Mouse (Mus musculus) left cerebral cortex, adult 8-10 months (tissue): ENCODE measurements around the gene Rbm26. TPM values are rescaled to one million over a fixed set of nuclear protein-coding genes. Genes with fewer than 3 reads are reported as not detected.

ENCODE experiments used
- DNase-seq, 2 experiments: peaks; one replicate each; pipeline ENCODE4 v3.0.0; 2022; ENCODE audit warnings: low spot score in 2 of 2
- total RNA-seq, 4 experiments: library from RNA; stranded (reverse); gene quantifications; 2 replicates each; pipeline ENCODE4 v1.2.4; 2022

The Rbm26 gene
- total RNA-seq = 10 to 100 TPM; 57.2 to 60.0 (median 59.0) TPM

DNA sequence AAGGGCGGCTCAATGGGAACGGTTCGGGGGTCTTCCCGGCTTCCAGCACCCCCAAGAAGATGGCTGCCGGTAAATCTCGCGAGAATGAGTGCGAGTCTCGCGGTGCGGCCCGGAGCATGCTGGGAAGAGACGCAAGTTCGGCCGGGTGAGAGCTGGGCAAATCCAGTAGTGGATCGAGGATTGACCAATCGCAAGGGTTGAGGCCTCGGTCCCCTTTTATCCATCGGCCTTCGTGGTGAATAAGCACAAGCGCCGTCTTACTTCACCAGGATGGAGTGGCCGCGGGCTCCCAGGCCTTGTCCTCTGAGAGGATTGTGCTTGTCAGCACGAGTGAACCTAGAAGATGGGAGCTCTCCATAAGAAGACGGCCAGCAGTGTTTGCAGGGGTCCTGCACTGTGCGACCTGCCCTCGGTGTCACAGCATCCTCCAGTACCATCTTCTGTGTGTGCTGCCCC is at the start of gene Rbm26:
Gene Rbm26, minus strand, starts transcription at position 90 of the 456 bp plus-strand sequence.
- DNase-seq = peak; percentile 92 to 97

DNA sequence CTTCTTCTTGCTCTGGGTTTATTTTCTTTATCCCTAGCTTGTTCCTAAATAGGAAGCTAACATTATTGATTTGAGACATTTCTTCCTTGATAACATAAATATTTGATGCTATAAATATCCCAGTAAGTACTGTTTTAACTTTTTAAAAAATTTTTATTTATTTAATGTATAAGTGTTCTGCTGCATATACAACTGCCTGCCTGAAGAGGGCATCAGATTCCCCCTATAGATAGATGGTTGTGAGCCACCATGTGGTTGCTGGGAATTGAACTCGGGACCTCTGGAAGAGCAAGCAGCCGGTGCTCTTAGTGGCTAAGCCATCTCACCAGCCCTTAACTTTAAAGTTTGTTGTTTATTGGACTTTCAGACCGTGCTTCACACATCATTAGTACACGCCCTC is 48.7 kb upstream of the Rbm26 start:
- no peak for DNase-seq

DNA sequence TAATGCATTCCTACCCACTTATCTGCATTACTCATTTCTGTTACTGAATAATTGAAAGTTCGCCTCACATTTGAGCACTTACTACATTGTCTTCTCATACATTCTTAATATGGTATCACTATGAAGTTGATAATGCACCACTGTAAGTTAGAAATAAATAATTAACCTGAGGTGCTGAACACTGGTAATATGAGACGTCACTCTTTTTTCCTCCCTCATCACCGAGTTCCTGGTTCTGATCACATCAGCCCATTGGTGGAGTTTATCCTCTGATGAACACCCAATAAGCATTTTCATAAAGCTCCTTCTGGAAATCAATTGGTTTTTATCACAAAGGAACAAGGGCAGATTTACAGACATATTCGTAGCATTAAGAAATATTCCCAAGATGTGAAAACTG is 45.1 kb upstream of the Rbm26 start:
- no peak for DNase-seq

DNA sequence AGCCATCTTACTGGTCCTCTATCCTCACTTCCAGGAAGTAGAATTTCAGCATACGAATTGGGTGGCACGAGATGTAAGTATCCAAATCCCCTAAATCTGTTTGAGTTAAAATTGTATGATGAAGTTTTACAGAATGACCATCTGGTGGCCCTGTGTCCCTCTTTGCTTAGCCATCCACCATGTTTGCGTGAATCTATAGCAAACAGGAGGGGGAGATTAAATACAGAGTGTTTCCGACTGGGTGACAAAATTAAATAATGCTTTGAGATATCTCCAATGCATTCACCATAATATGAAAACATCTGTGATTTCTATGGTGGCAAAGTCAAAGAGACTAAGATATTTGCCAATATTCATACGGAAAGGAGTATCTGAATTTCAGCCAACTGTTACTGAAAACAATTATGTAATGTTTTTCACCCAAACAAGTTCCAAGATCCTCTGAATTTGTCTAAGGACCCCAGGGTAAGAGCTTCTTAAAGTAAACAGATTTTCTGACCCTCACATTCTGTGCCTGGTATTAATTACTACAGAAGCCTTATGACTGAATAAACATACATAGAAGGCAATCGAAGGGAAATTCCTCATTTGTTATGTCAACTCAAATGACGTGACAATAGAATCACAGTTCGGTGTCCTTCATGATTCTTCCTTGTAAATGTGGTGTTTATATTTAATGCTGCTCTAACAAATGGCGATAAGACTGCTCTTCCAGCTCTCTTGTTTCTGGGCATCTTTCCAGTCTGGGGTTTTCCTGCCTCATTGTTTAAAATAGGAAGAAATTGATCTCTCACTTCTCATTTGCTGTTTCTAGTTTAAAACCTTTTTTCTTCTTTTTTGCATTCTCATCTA is 42.6 kb upstream of the Rbm26 start:
- no peak for DNase-seq

DNA sequence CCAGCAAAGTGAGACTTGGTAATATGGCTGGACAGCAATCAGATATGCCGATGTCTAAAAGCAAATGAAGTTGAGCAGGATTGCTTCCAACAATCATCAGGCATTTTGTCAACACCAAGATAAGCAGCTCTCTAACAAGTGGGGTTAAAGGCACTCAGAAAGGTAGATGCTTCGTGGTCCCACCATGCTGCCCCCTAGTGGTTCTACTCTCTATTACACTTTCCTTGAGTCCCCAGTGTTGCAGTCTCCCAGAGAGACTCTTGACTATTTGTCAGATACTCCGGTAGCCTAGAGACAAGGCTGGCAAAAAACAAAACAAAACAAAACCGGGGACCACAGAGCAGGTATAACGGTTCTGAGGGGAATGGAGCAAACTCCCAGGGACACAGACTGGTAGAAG is 21.3 kb upstream of the Rbm26 start:
- no peak for DNase-seq

DNA sequence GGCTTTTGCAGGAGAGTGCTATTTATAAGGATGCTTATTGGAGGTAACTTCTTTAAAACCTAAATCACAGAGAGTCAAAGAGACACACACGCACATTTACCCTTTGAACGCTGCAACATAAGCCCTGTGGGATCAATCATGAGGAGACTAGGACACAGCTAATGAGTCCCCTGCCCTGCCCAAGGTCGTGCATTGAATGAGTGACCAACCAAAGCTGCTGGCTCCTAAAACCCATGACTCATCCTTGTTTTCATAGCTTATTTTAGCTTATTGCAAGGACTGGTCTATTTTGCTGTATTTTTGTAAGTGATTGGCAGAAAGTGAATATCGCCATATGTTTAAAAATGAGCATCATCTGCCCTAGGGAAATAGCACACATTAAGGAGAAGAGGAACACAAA is 17.6 kb upstream of the Rbm26 start:
- no peak for DNase-seq

DNA sequence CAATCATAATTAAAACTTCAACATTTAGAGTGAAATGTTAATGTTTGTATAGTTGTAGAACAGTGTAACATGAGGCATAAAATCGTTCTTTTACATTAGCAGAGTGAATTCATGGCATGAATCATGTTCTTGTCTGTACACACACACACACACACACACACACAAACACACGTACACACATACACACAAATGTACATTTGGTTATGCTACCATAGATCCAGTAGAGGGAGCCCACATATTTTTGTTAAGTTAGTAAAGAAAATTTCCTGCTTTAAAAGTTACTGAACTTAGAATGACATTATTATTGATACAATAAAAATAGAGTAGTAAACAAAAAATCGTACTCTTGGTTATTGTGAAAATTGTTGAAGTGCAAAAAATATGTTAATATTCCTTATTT is 7.7 kb upstream of the Rbm26 start:
- DNase-seq = no peak

DNA sequence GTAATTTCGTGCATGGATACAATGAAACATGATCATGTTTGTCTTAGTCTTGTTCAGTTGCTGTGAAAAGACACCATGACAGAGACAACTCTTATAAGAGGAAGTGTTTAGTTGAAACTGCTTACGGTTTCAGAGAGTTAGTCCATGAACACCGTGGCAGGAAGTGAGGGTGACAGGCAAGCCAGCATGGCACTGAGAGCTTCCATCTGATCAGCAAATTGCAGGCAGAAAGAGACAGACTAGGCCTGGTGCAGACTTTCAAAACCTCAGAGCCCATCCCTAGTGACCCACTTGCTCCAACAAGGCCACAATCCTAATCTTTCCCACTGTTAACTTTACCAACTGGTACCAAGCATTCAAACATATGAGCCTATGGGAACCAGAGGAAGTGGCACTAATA is 5.7 kb upstream of the Rbm26 start:
- no peak for DNase-seq

DNA sequence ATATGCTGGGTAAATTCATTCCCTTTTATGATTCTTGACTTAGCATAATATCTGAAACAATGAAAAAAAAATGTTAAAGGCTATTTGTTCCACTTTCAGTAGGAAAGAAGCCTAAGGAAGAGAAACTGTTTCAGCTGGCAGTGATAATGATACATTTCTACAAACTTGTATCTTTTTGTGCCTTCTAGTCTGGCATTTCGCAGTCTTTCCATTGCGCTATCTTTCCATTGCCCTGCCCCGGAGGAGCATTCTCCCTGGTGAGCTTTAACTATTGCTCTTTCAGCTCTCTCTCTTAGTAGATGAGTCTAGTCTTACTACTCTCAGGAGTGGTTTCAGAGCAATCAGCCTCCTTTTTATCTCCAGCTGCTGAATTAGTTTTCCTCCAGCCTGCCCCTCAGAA is 2.6 kb upstream of the Rbm26 start:
- no peak for DNase-seq

DNA sequence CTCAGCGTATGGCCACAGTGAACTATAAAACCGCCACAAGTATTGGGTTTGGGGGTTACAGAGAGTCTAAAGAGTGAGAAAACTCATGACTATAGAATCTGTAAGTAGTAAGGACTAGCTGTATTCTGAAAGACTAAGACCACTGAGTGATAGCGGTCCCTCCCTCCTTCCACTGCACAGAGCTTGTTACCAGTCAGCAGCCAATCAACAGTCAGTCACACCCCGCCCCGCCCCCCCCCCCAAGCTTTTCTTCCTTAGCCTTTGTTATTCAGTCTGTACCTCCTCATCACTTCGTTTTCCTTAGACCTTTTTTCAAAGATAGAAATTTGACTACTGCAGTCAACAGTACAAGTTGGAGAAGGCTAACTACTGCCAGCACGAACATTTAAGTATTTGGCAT is 1.9 kb upstream of the Rbm26 start:
- DNase-seq = no peak

DNA sequence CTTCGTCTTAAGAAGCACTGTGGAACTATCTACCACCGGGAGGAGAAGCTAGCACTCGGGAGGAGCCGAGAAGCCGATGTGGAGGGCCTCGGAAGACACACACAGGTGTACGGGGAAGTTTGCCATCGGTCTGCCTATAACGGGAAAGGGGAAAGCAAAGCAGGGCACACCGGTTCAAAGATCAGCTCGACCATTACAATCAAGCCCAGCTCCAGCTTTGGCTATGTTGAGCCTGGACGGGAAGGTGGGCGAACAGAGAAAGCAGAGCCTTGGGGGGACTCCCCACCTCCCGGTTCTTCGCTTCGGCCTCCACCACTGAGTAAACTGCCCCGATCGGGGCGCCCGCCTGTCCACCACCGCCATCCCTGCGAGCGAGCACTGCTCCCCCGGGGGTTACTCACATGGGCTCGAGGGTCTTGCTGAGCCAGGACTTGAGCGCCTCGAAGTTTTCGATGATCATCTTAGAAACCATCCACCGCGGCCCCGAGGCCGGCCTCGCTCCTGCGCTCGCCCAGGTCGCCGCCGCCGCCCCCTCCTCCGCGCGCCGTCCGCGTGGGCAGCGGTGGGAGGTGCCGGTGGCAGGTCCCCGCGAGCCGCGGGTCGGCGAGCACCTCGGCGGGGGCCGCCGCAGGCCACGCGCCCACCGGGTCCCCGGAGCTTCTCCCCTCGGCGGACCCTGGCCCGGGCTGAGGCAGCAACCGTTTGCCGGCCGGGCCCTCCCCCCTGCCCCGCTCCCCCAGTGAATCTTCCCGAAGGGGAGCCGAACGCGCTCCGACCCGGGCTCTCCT is 552 bp downstream of the Rbm26 start:
- DNase-seq = peak in 1 of 2 experiments; percentile 37

DNA sequence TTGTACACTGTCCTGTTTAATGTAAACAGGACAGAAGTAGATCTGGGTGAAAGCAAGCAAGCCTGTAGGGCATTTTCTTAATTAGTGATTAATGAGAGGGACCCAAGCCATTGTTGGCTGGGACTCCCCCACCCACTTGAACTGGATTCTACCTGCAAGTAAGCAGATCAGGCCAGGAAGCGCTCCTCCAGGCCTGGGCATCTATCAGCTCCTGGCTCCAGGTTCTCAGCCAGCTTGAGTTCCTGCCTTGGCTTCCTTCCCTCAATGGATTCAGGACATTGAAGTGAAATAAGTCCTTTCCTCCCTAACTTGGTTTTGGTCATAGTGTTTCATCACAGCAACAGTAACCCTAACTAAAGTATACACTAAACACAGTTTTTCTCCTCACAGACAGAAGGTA is 9.9 kb downstream of the Rbm26 start:
- no peak for DNase-seq

DNA sequence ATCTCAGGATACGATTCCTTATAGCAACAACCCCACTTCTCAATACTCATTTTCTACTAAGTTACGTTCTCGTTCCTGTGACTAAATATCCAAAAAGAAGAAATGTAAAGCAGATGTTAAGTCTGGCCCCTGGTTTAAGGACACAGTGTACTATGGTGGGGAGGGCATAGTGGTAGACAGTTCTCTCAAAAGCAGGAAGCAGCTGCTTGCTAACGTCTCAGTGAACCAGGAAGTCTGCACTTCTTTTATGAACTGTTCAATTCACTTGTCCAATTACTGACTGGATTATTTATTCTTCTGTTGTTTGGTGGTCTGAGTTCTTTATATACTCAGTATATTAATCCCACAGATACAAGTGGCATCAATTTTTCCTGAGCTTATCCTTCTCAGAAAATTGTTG is 12.3 kb downstream of the Rbm26 start:
- DNase-seq = no peak

DNA sequence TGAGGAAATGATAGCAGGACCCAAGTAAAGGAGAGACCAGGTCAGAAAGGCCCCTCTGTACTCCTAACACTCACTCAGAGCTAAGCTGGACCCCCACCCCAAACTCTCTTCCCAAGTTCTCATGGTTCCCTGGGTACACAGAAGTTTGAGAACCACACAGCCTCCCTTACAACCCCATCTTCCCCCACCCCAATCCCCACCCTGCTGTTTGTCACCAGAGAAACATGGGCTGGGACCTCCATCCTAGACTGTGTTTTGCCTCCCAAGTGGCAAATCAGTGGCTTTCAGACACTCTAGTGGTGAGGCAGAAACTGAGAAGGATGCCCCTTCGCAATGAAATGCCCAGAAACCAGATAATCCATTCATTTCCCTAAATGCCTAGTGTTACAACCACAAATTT is 15.8 kb downstream of the Rbm26 start:
- DNase-seq = no peak

DNA sequence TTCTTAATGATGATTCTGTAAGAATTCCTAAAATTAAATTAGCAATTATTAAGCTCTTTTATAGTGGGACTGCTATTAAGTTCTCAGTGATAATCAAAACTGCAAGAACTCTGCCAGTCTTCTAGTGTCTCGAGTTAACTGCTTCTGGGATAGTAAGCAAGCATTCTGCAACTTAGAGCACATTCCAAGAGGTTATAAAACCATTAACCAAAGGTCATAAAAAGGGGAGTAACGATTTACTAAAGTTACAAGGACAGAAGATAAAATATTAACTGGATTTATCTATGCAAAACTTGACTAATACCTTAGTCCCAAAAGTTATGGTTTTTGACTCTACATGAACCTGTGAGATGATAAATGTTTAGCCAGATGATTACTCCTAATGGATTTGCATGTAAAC is 18.6 kb downstream of the Rbm26 start:
- no peak for DNase-seq

DNA sequence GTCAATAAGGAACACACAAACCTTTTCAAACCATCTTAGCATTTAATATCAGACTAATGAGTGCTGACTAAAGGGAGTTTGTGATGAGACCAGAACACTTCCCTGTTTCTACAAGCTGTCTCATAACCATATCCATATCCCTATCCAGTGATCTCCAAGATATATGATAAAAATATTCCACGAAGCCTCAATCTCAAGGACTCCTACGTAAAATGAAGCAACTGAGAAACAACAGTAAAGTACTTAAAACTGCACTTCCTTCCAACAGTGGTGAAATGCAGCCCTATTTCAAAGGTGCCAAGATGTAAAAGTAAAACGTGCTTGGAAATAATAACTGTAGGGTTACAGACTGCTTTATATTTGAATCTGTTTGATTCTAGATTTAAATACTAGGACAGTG is 43.1 kb downstream of the Rbm26 start:
- no peak for DNase-seq

DNA sequence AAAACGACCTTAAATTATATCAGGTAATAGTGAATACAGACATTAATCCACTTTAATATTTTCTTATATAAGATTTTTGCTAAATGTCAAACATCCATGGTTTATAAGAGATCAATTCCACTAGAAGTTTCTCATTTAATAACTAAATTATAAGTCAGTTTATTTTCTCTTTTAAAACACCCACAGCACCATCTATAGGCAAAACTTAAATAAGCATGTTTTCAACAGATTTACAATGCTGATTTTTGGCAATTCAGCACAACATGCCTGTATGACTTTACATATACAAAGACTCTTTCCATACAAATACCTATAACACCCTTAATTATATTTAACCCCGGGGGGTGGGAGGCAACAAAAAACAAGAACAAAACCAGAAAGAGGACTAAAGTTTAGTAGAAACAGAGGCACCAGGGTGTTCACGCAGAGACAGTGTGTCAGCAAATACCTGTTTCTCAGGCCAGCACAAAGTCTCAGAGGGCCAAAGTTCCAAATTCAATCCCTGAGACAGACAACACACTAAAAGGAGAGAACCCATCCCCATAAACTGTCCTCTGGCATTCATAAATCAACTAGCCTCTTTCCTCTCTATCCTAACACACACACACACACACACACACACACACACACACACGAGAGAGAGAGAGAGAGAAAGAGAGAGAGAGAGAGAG is 49.3 kb downstream of the Rbm26 start:
- DNase-seq = no peak

DNA sequence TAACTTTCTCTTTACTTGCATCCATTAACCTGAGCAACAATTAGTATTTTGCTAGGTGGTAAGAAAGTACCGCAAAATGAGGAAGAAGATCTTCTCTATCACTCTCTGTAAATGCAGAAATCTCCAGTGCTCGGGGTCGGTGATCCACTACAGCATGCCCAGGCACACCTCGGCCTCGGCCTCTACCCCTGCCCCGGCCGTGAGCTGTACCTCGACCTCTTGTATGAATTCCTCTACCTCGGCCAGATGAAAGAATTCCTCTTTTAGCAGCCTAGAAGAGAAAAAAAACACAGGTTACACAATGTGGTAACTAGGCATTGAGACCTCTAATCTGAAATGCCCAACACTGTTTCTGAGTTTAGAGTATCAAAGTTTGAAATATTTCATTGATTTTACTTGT is 52.6 kb downstream of the Rbm26 start:
- no peak for DNase-seq

DNA sequence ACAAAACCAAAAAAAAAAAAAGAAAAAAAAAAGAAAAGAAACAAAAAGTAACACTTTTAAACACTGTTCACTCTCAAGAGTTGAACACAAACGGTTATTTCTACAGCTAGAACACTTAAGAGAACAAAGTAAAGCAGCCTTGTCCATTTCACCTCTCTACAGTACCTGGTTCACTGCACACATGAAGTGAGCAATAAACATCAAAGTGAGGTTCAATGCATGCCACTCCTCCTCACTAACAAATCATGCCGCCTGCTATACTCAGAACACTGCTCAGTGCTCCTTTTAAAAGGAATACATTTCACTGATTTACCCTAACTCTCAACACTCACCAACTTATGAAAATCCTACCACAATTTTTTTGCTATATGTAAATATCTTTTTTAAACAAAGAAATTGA is 61.7 kb downstream of the Rbm26 start:
- no peak for DNase-seq

DNA sequence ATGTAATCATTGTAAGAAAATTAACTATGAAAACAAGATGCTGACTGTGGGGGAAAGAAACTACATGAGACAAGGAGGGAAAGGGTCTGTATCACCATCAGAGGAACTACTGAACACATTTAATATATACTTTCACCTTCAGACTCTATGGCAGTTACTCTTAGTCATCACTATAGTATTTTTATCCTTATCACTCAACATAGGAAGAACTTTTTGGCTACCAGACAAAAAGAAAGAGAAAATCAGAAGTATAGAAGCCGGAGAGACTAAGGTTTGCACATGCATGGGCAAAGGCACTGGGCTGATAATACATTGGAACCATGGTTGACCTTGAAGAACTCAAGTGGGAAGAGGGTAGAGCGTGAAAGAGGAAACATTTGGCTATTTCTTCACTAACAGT is 70.9 kb downstream of the Rbm26 start:
- DNase-seq = no peak

DNA sequence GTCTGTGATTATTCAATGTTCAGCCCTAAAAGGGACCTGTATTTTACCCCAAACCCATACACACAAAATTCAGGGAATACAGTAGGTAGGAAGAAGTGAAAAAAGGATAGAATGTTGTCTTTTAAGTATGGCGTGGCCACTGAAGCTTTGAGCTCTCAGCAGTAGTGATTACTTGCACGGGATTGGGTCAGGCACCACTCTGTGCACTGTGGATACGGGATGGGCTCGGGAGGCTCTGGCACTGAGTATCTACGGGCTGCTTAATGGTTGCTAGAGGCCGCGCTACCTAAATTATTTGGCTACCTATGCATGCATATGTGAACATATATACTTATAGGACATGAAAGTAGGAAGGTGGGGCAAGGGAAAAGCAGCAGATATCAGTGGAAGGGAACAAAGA is 78.3 kb downstream of the Rbm26 start:
- no peak for DNase-seq

DNA sequence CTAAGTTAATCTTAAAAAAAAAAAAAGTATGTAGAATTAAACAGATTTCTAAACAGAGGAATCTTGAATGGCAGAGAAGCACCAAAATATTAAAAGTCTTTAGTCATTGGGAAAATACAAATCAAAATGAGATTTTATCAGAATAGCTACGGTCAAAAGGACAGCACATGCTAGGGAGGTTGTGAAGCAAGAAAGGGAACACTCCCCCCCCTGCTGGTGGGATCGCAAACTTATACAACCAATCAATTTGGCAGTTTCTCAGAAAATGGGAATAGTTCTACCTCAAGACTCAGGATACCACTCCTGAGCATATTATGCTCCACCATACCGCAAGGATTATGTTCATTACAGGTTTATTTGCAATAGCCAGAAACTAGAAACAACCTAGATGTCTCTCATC is 80.9 kb downstream of the Rbm26 start:
- DNase-seq = no peak
